Mouse (Mus musculus) thymus, postnatal 10 days (tissue): Measurements from ENCODE around the gene Grik4.

Experiments
- DNase-seq, 2 experiments: peaks; one replicate each; pipeline ENCODE4 v3.0.0; 2021; ENCODE audit warnings: low spot score in 2 of 2

Grik4 gene

GRCm38 (mm10) chr9:42672982-42673381 is 271.3 kb downstream of the Grik4 start:
- DNase-seq, result no peak

- DNase-seq, result no peak
Observed at GRCm38 (mm10) chr9:42670619-42671018, 273.7 kb downstream of the Grik4 start.

- DNase-seq, result no peak
Observed at GRCm38 (mm10) chr9:42661481-42661880, 282.8 kb downstream of the Grik4 start.

- DNase-seq, result peak in 1 of 2 experiments; percentile 43
Observed at GRCm38 (mm10) chr9:42652756-42653155, 291.5 kb downstream of the Grik4 start.

- no peak for DNase-seq
Observed at GRCm38 (mm10) chr9:42652309-42652708, 292.0 kb downstream of the Grik4 start.

GRCm38 (mm10) chr9:42649872-42650271 is 294.4 kb downstream of the Grik4 start:
- DNase-seq, result no peak

GRCm38 (mm10) chr9:42648051-42648450 is 296.2 kb downstream of the Grik4 start:
- no peak for DNase-seq

GRCm38 (mm10) chr9:42647596-42647995 is 296.7 kb downstream of the Grik4 start:
- no peak for DNase-seq

GRCm38 (mm10) chr9:42646821-42647220 is 297.5 kb downstream of the Grik4 start:
- no peak for DNase-seq

GRCm38 (mm10) chr9:42645161-42645560 is 299.1 kb downstream of the Grik4 start:
- DNase-seq, result no peak

- DNase-seq, result no peak
Observed at GRCm38 (mm10) chr9:42642821-42643220, 301.5 kb downstream of the Grik4 start.

- no peak for DNase-seq
Observed at GRCm38 (mm10) chr9:42641550-42642117, 302.7 kb downstream of the Grik4 start.

GRCm38 (mm10) chr9:42636446-42636845 is 307.8 kb downstream of the Grik4 start:
- DNase-seq, result no peak

- DNase-seq, result no peak
Observed at GRCm38 (mm10) chr9:42631479-42631878, 312.8 kb downstream of the Grik4 start.

GRCm38 (mm10) chr9:42627634-42628033 is 316.7 kb downstream of the Grik4 start:
- no peak for DNase-seq

GRCm38 (mm10) chr9:42627146-42627545 is 317.1 kb downstream of the Grik4 start:
- DNase-seq, result no peak

- DNase-seq, result no peak
Observed at GRCm38 (mm10) chr9:42626226-42626775, 318.0 kb downstream of the Grik4 start.

GRCm38 (mm10) chr9:42614409-42614808 is 329.9 kb downstream of the Grik4 start:
- peak; percentile 8 to 9 for DNase-seq

GRCm38 (mm10) chr9:42613827-42614226 is 330.5 kb downstream of the Grik4 start:
- DNase-seq, result no peak

GRCm38 (mm10) chr9:42612482-42612991 is 331.8 kb downstream of the Grik4 start:
- no peak for DNase-seq

GRCm38 (mm10) chr9:42601445-42601844 is 342.8 kb downstream of the Grik4 start:
- DNase-seq, result no peak

- DNase-seq, result no peak
Observed at GRCm38 (mm10) chr9:42597525-42597924, 346.8 kb downstream of the Grik4 start.

GRCm38 (mm10) chr9:42578511-42578910 is 365.8 kb downstream of the Grik4 start:
- no peak for DNase-seq

- DNase-seq, result no peak
Observed at GRCm38 (mm10) chr9:42578106-42578505, 366.2 kb downstream of the Grik4 start.
